Mouse (Mus musculus): ENCODE data around the gene Gm9495. TPM values are rescaled to one million over a fixed set of nuclear protein-coding genes. Genes with fewer than 3 reads are reported as not detected.

The Gm9495 gene
- polyA plus RNA-seq, 1 experiment = not detected

DNA sequence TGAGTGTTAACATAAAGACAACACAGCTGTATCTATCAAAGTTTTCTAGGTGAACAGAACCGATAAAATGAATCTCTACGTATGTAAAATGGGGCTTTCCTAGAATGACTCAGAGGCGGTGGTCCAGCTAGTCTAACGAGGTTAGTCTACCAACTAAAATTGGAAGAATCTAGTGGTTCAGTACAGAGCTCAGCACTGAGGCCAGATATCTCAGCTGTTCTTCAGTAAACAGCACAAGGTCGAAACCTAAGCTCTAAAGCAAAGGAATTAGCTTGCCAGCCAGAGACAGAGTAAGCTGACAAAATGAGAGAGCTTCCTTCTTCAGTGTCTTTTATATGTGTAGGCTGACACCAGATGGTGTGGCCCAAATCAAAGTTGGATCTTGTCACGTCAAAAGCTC, 57.2 kb downstream of the Gm9495 start:
- Histone ChIP-seq H3K4me3 (ENCODE audit: low read depth, low read length) (no peak overlapping the region), H3K36me3 (ENCODE audit: control insufficient read depth, insufficient read depth, low read length) (no peaks in the 10 kb centered on the region)
- WGBS = 43% methylated on average over 6 of the region's 6 CpGs

DNA sequence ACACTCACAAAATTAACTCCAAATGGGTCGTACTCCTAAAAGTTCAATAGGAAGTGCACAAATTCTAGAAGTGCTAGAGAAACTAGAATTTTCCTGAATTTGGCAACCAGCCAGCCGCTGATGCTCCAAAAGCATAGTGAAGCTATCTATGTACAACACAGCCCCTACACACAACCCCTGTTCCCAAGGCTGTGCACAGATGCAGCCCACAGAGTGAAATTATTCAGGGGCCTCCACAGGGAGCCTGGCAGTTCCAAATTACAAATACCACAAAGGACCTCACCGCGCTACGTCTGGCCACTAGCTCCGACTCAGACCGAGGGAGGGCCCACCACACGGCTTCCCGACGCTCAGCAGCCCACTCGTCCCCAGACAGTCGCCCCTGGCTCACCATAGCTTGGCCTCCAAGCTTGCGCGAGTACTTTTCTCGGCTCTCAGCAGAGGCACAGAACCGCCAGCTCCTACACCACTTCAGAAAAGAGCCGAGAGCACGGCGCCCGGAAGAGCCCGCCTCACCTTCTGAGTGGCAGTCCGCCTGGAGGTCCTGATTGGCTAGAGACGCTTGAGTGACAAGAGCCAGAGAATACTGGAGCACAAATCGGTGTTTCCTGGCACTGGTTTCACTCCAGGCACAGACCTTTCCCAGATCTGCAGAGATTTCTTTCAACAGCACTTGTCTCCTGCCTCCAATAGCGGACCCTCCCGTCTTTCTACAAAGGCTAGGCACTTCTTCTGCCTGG, 58.1 kb downstream of the Gm9495 start:
- H3K27ac ChIP-seq (ENCODE audit: insufficient read depth, low read depth, low read length) = peak overlapping the region; percentile 57
- H3K27me3 ChIP-seq (ENCODE audit: control insufficient read depth, insufficient read depth, low read length) = no peaks in the 10 kb centered on the region
- WGBS = under 1% methylated on average over 26 of the region's 26 CpGs
- TF ChIP-seq CTCF (IDR thresholded peaks at IDR 0.05; ENCODE audit: extremely low read depth, insufficient read length, insufficient replicate concordance, low read depth, low read length) (no peak), POLR2A (IDR thresholded peaks at IDR 0.05; ENCODE audit: low read depth, low read length) (peak; percentile 52)
- H3K4me3 ChIP-seq (ENCODE audit: low read depth, low read length) = peak overlapping the region; percentile 94
- H3K4me1 ChIP-seq (ENCODE audit: control insufficient read depth, insufficient read depth, insufficient read length, low read length) = peaks cover 3% of the 10 kb centered on the region; the same call in 1 of the 2 replicates
- H3K36me3 ChIP-seq (ENCODE audit: control insufficient read depth, insufficient read depth, low read length) = no peaks in the 10 kb centered on the region

More for the DNA sequence above, 57.2 kb downstream of the Gm9495 start:
- no peak overlapping the region for H3K27ac ChIP-seq (ENCODE audit: insufficient read depth, low read depth, low read length)
- H3K27me3 ChIP-seq (ENCODE audit: control insufficient read depth, insufficient read depth, low read length) = no peaks in the 10 kb centered on the region
- no peak for TF ChIP-seq CTCF (IDR thresholded peaks at IDR 0.05; ENCODE audit: extremely low read depth, insufficient read length, insufficient replicate concordance, low read depth, low read length)
- no peak for TF ChIP-seq POLR2A (IDR thresholded peaks at IDR 0.05; ENCODE audit: low read depth, low read length)
- H3K4me1 ChIP-seq (ENCODE audit: control insufficient read depth, insufficient read depth, insufficient read length, low read length) = peaks cover 3% of the 10 kb centered on the region; the same call in 1 of the 2 replicates

DNA sequence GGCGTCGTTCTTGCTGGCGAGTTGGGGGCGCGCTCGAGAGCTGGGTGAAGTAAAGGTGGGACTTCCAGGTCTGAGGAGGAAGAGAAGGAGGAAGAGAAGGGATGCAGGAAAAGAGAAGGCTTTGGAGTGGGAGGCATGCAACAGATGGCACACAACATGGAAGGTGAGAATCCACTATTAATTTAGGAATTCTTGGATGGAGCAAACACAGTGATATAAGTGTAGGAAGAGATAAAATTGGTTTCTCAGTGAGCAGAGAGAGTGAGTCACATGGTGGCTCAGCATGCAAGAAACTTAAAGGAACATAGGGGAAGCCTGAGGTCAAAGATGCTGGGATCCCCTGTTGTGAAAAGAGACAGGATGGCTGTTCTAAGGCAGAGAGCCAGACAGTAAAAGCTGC, 69.0 kb downstream of the Gm9495 start:
- no peak overlapping the region for H3K4me3 ChIP-seq (ENCODE audit: low read depth, low read length)
- H3K4me1 ChIP-seq (ENCODE audit: control insufficient read depth, insufficient read depth, insufficient read length, low read length) = no peaks in the 10 kb centered on the region
- H3K36me3 ChIP-seq (ENCODE audit: control insufficient read depth, insufficient read depth, low read length) = 0 out of 2 replicates have a peak, but pooled peaks cover 3% of the 10 kb centered on the region
- no peak overlapping the region for H3K27ac ChIP-seq (ENCODE audit: insufficient read depth, low read depth, low read length)
- TF ChIP-seq POLR2A (IDR thresholded peaks at IDR 0.05; ENCODE audit: low read depth, low read length) = no peak
- no peak for TF ChIP-seq CTCF (IDR thresholded peaks at IDR 0.05; ENCODE audit: extremely low read depth, insufficient read length, insufficient replicate concordance, low read depth, low read length)
- 98% methylated on average over 6 of the region's 6 CpGs for WGBS
- no peaks in the 10 kb centered on the region for H3K27me3 ChIP-seq (ENCODE audit: control insufficient read depth, insufficient read depth, low read length)

Other genes starting within 250 kb of the Gm9495 start
- 0.20 and 0.81 TPM in 2 replicates for gene Zfp930, start 244.5 kb downstream of the Gm9495 start, polyA plus RNA-seq (2012; rRNA removed)
- gene D130040H23Rik, start 182.5 kb downstream of the Gm9495 start, polyA plus RNA-seq (2012; rRNA removed) = not detected in 2 replicates
- not detected in 2 replicates for gene Gm7697, start 69.4 kb upstream of the Gm9495 start, polyA plus RNA-seq (2012; rRNA removed)
- gene Zfp868, start 172.0 kb upstream of the Gm9495 start, polyA plus RNA-seq (2012; rRNA removed) = 1.4 and 3.4 TPM in 2 replicates
- gene Zfp964, start 200.9 kb upstream of the Gm9495 start, polyA plus RNA-seq (2012; rRNA removed) = 0.10 and 0.18 TPM in 2 replicates

Data from small intestine, adult 2 months (tissue).